Mouse (Mus musculus): ENCODE results near the gene Tspan15. TPM values are rescaled to one million over a fixed set of nuclear protein-coding genes. Genes with fewer than 3 reads are reported as not detected.

Gene Tspan15
- polyA plus RNA-seq, 2 experiments: 7.7 to 12.3 TPM

DNA sequence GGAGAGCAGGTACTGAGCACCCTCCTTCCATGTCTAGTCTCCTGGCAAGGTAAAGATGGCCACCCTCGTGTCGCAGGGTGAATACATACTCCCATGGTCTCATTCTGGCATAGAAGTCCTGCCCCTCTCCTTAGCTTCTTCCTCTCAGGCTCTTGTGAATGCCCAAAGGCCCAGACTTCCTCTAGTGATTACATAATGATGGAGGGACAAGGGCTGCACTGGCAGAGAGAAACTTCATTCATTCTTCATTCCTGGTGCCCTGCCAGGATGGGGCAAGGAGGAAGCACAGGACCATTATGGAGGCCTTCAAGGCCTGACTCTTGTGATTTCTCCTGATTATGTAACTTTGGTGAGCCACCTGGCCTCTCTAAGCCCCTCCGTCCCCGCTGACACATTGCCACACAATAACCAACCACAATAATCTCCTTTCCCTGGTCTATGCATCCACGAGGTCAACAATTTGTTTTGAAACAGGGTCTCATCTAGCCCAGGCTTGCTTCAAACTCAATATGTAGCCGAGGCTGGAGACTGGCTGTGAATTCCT lies 48.5 kb downstream of the Tspan15 start:
- DNase-seq (ENCODE audit: low spot score): no peak
- H3K9ac ChIP-seq (ENCODE audit: low read depth, low read length, severe bottlenecking): no peak overlapping the region
- H3K4me1 ChIP-seq (ENCODE audit: control insufficient read depth, insufficient read depth, low read length): no peaks in the 10 kb centered on the region
- no peak overlapping the region for H3K4me2 ChIP-seq (replicated peaks; ENCODE audit: low read depth, low read length, severe bottlenecking)
- ATAC-seq (ENCODE audit: low FRiP score, low read depth): 0 out of 2 replicates have a peak, but pooled peaks have one; percentile 4
- no peaks in the 10 kb centered on the region for H3K9me3 ChIP-seq (ENCODE audit: control insufficient read depth, low read length)
- no peak overlapping the region for H3K4me3 ChIP-seq (replicated peaks; ENCODE audit: low read length)
- no peak overlapping the region for H3K27ac ChIP-seq (replicated peaks; ENCODE audit: low read depth, low read length)
- no peaks in the 10 kb centered on the region for H3K27me3 ChIP-seq (ENCODE audit: control insufficient read depth, insufficient read depth, low read length)
- WGBS: 65% methylated on average over 6 of the region's 6 CpGs
- no peaks in the 10 kb centered on the region for H3K36me3 ChIP-seq (ENCODE audit: control insufficient read depth, insufficient read depth, low read length)
- TF ChIP-seq POLR2A (IDR thresholded peaks at IDR 0.05; ENCODE audit: borderline replicate concordance, extremely low read depth, insufficient read depth, insufficient read length): no peak

GRCm38 (mm10) chr10:62181701-62182100 lies 49.4 kb downstream of the Tspan15 start:
- Histone ChIP-seq H3K9me3 (ENCODE audit: control insufficient read depth, low read length) (no peaks in the 10 kb centered on the region), H3K4me1 (ENCODE audit: control insufficient read depth, insufficient read depth, low read length) (no peaks in the 10 kb centered on the region), H3K9ac (ENCODE audit: low read depth, low read length, severe bottlenecking) (no peak overlapping the region), H3K27me3 (ENCODE audit: control insufficient read depth, insufficient read depth, low read length) (no peaks in the 10 kb centered on the region), H3K4me3 (replicated peaks; ENCODE audit: low read length) (no peak overlapping the region), H3K36me3 (ENCODE audit: control insufficient read depth, insufficient read depth, low read length) (no peaks in the 10 kb centered on the region), H3K27ac (replicated peaks; ENCODE audit: low read depth, low read length) (no peak overlapping the region), H3K4me2 (replicated peaks; ENCODE audit: low read depth, low read length, severe bottlenecking) (no peak overlapping the region)
- 50% methylated on average over 3 of the region's 3 CpGs for WGBS
- TF ChIP-seq POLR2A (IDR thresholded peaks at IDR 0.05; ENCODE audit: borderline replicate concordance, extremely low read depth, insufficient read depth, insufficient read length): no peak
- no peak for DNase-seq (ENCODE audit: low spot score)
- ATAC-seq (ENCODE audit: low FRiP score, low read depth): no peak

DNA sequence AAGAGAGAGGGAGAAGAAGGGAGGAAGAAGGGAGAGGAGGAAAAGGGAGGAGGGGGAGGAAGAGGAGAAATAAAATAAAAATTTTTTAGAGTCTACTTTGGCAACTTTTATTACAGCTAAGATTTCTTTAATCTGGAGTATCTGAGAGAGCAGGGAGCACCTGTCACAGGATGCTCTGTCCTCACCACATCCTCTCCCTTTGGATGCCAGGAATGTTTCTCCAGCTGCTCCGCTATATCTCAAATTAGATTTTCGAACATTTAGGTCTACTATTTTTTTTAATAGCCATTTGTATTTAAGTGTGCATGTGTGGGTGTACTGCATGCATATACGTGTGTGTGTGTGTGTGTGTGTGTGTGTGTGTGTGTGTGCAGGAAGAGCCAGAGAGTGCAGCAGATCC lies 51.1 kb downstream of the Tspan15 start:
- DNase-seq (ENCODE audit: low spot score) (no peak), ATAC-seq (ENCODE audit: low FRiP score, low read depth) (no peak)
- Histone ChIP-seq H3K27ac (replicated peaks; ENCODE audit: low read depth, low read length) (no peak overlapping the region), H3K4me3 (replicated peaks; ENCODE audit: low read length) (no peak overlapping the region), H3K4me2 (replicated peaks; ENCODE audit: low read depth, low read length, severe bottlenecking) (no peak overlapping the region), H3K36me3 (ENCODE audit: control insufficient read depth, insufficient read depth, low read length) (no peaks in the 10 kb centered on the region), H3K9me3 (ENCODE audit: control insufficient read depth, low read length) (no peaks in the 10 kb centered on the region), H3K4me1 (ENCODE audit: control insufficient read depth, insufficient read depth, low read length) (no peaks in the 10 kb centered on the region), H3K9ac (ENCODE audit: low read depth, low read length, severe bottlenecking) (no peak overlapping the region), H3K27me3 (ENCODE audit: control insufficient read depth, insufficient read depth, low read length) (no peaks in the 10 kb centered on the region)
- WGBS: 74% methylated on average over 3 of the region's 3 CpGs
- no peak for TF ChIP-seq POLR2A (IDR thresholded peaks at IDR 0.05; ENCODE audit: borderline replicate concordance, extremely low read depth, insufficient read depth, insufficient read length)

DNA sequence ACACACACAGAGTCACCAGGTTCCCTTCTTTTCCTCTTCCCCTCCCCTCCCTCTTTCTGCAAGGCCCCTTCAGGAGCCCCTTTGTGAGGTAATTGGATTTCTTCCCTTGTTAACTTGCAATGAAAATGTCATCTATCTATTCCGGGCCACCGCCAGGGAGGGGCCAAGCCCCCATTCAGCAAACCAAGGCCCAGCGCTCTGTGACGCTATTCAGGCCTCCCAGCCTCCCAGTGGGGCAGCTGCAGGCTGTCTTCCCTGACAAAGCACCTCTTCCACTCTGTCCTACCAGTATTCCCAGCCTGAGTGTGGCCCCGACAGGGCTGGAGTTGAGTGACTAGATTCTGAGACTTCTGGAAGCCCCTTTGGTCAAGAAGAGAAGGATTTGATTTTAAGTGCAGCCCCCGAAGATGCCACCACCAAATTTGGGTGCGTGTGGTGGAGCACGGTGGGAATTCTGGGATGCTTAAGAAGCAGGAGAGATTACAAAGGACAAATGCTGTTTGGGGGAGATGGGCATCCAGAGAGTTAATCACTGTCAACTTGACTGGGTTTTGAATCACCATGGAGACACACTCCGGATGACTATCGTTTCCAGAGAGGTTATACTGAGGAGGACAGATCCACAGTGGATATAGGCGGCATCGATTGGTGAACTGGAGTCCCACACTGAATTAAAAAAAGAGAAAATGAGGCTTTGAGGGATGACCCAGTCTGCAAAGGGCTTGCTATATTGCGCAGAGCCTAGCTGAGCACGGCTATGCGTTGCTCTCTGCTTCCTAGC lies 56.3 kb downstream of the Tspan15 start:
- Histone ChIP-seq H3K27me3 (ENCODE audit: control insufficient read depth, insufficient read depth, low read length) (no peaks in the 10 kb centered on the region), H3K27ac (replicated peaks; ENCODE audit: low read depth, low read length) (no peak overlapping the region), H3K9ac (ENCODE audit: low read depth, low read length, severe bottlenecking) (no peak overlapping the region), H3K4me1 (ENCODE audit: control insufficient read depth, insufficient read depth, low read length) (no peaks in the 10 kb centered on the region), H3K4me3 (replicated peaks; ENCODE audit: low read length) (no peak overlapping the region), H3K36me3 (ENCODE audit: control insufficient read depth, insufficient read depth, low read length) (no peaks in the 10 kb centered on the region), H3K4me2 (replicated peaks; ENCODE audit: low read depth, low read length, severe bottlenecking) (no peak overlapping the region), H3K9me3 (ENCODE audit: control insufficient read depth, low read length) (no peaks in the 10 kb centered on the region)
- DNase-seq (ENCODE audit: low spot score): no peak
- no peak for ATAC-seq (ENCODE audit: low FRiP score, low read depth)
- WGBS: 59% methylated on average over 15 of the region's 15 CpGs
- no peak for TF ChIP-seq POLR2A (IDR thresholded peaks at IDR 0.05; ENCODE audit: borderline replicate concordance, extremely low read depth, insufficient read depth, insufficient read length)

DNA sequence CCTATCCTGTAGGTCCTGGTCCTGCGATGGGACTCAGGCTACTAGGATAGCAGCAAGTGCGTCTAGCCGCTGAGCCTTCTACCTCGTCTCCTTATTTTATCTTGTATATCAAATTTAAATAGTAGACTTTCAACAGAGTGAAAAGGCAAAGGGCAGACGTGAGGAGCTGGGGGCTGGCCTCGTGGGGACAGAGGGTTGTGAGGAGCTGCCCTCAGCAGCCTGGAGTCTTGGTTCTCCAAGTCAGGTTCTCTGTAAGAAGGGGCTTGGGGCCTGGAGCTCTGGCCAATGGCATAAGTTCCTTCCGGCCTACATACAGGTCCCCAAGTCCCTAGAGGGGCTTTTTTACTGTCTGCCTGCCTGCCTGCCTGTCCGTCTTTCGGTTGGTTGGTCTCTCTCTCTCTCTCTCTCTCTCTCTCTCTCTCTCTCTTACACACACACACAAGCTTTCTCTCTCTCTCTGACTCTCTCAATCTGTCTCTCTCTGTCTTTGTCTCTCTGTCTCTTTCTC lies 57.1 kb downstream of the Tspan15 start:
- no peak overlapping the region for H3K9ac ChIP-seq (ENCODE audit: low read depth, low read length, severe bottlenecking)
- no peak overlapping the region for H3K4me2 ChIP-seq (replicated peaks; ENCODE audit: low read depth, low read length, severe bottlenecking)
- TF ChIP-seq POLR2A (IDR thresholded peaks at IDR 0.05; ENCODE audit: borderline replicate concordance, extremely low read depth, insufficient read depth, insufficient read length): no peak
- no peaks in the 10 kb centered on the region for H3K36me3 ChIP-seq (ENCODE audit: control insufficient read depth, insufficient read depth, low read length)
- H3K9me3 ChIP-seq (ENCODE audit: control insufficient read depth, low read length): no peaks in the 10 kb centered on the region
- WGBS: 33% methylated on average over 9 of the region's 9 CpGs
- H3K4me3 ChIP-seq (replicated peaks; ENCODE audit: low read length): no peak overlapping the region
- no peak overlapping the region for H3K27ac ChIP-seq (replicated peaks; ENCODE audit: low read depth, low read length)
- no peak for DNase-seq (ENCODE audit: low spot score)
- H3K27me3 ChIP-seq (ENCODE audit: control insufficient read depth, insufficient read depth, low read length): no peaks in the 10 kb centered on the region
- H3K4me1 ChIP-seq (ENCODE audit: control insufficient read depth, insufficient read depth, low read length): no peaks in the 10 kb centered on the region
- no peak for ATAC-seq (ENCODE audit: low FRiP score, low read depth)

Data from limb, embryonic 14.5 days (tissue).